Comparison of ENCODE assay signal across 8 mouse cellular contexts in genomic region chr12:8306432-8306831, GRCm38 (mm10). TPM values are rescaled to one million over a fixed set of nuclear protein-coding genes. Genes with fewer than 3 reads are reported as not detected.
DNase-seq lines count a peak whose midpoint lies in the region; ATAC-seq and TF ChIP-seq lines count a peak whose summit lies in the region.

No protein-coding gene starts in this region.

- no peak overlapping the region for H3K4me3 ChIP-seq in cerebellum, adult 2 months (replicated peaks; ENCODE audit: insufficient read depth, low read depth, low read length)
- H3K4me3 ChIP-seq in limb, embryonic 14.5 days (replicated peaks; ENCODE audit: low read length) = no peak overlapping the region
- no peak overlapping the region for H3K4me3 ChIP-seq in midbrain, embryonic 16.5 days (ENCODE audit: low read depth, low read length)
- H3K4me3 ChIP-seq in stomach, embryonic 14.5 days (ENCODE audit: low read depth, low read length) = no peak overlapping the region

- WGBS in cerebellum, adult 2 months = 3% methylated on average over 5 of the region's 5 CpGs
- 7% methylated on average over 5 of the region's 5 CpGs for WGBS in limb, embryonic 14.5 days
- 2% methylated on average over 5 of the region's 5 CpGs for WGBS in midbrain, embryonic 16.5 days
- 5% methylated on average over 5 of the region's 5 CpGs for WGBS in stomach, embryonic 14.5 days

- peak; percentile 62 for ATAC-seq in inflammation-experienced regulatory T-cells, adult 6 months
- no peak for ATAC-seq in limb, embryonic 14.5 days (ENCODE audit: low FRiP score, low read depth)
- peak; percentile 36 for ATAC-seq in midbrain, embryonic 16.5 days
- ATAC-seq in stomach, embryonic 14.5 days (ENCODE audit: insufficient number of reproducible peaks, insufficient read depth, low FRiP score, low read depth) = peak; percentile 43; the same call in 1 of the 2 replicates

- no peaks in the 10 kb centered on the region for H3K9me3 ChIP-seq in limb, embryonic 14.5 days (ENCODE audit: control insufficient read depth, low read length)
- H3K9me3 ChIP-seq in midbrain, embryonic 16.5 days (replicated peaks; ENCODE audit: control insufficient read depth, low read length, poor library complexity, severe bottlenecking) = no peaks in the 10 kb centered on the region
- H3K9me3 ChIP-seq in stomach, embryonic 14.5 days (ENCODE audit: control insufficient read depth, low read depth, low read length) = no peaks in the 10 kb centered on the region

- H3K4me1 ChIP-seq in cerebellum, adult 2 months (ENCODE audit: control insufficient read depth, insufficient read depth, low read length) = no peaks in the 10 kb centered on the region
- H3K4me1 ChIP-seq in limb, embryonic 14.5 days (ENCODE audit: control insufficient read depth, insufficient read depth, low read length) = peaks cover 5% of the 10 kb centered on the region
- peaks cover 9% of the 10 kb centered on the region for H3K4me1 ChIP-seq in midbrain, embryonic 16.5 days (ENCODE audit: control insufficient read depth, insufficient read depth, low read length)
- H3K4me1 ChIP-seq in stomach, embryonic 14.5 days (ENCODE audit: control insufficient read depth, insufficient read depth, low read length) = peaks cover 3% of the 10 kb centered on the region; the same call in 1 of the 2 replicates

- no peak overlapping the region for H3K27ac ChIP-seq in cerebellum, adult 2 months (ENCODE audit: insufficient read depth, low read length)
- H3K27ac ChIP-seq in limb, embryonic 14.5 days (replicated peaks; ENCODE audit: low read depth, low read length) = no peak overlapping the region
- no peak overlapping the region for H3K27ac ChIP-seq in midbrain, embryonic 16.5 days (ENCODE audit: low read length)
- H3K27ac ChIP-seq in stomach, embryonic 14.5 days (ENCODE audit: low read length) = no peak overlapping the region

- H3K36me3 ChIP-seq in limb, embryonic 14.5 days (ENCODE audit: control insufficient read depth, insufficient read depth, low read length) = no peaks in the 10 kb centered on the region
- H3K36me3 ChIP-seq in midbrain, embryonic 16.5 days (ENCODE audit: control insufficient read depth, insufficient read depth, low read length) = no peaks in the 10 kb centered on the region
- no peaks in the 10 kb centered on the region for H3K36me3 ChIP-seq in stomach, embryonic 14.5 days (ENCODE audit: control insufficient read depth, insufficient read depth, low read length)

- TF ChIP-seq POLR2A in cerebellum, adult 2 months (IDR thresholded peaks at IDR 0.05; ENCODE audit: borderline replicate concordance, insufficient read depth, low read length) = no peak
- TF ChIP-seq POLR2A in limb, embryonic 14.5 days (IDR thresholded peaks at IDR 0.05; ENCODE audit: borderline replicate concordance, extremely low read depth, insufficient read depth, insufficient read length) = no peak

- no peak overlapping the region for H3K9ac ChIP-seq in limb, embryonic 14.5 days (ENCODE audit: low read depth, low read length, severe bottlenecking)
- H3K9ac ChIP-seq in midbrain, embryonic 16.5 days (ENCODE audit: low read depth, low read length) = no peak overlapping the region
- H3K9ac ChIP-seq in stomach, embryonic 14.5 days (replicated peaks; ENCODE audit: low read depth, low read length) = no peak overlapping the region

- H3K4me2 ChIP-seq in limb, embryonic 14.5 days (replicated peaks; ENCODE audit: low read depth, low read length, severe bottlenecking) = no peak overlapping the region
- no peak overlapping the region for H3K4me2 ChIP-seq in midbrain, embryonic 16.5 days (ENCODE audit: low read length)
- H3K4me2 ChIP-seq in stomach, embryonic 14.5 days (replicated peaks; ENCODE audit: low read depth, low read length) = no peak overlapping the region

- peak; percentile 60 for DNase-seq in right cerebral cortex, adult 18-20 months
- no peak for DNase-seq in right cerebral cortex, postnatal 36 days (ENCODE audit: low spot score in 2 of 2)
- DNase-seq in cerebellum, adult 2 months = peak; percentile 56 to 68
- DNase-seq in forelimb bud, embryonic 11.5 days (ENCODE audit: low read depth, low spot score) = peak; percentile 71
- DNase-seq in limb, embryonic 14.5 days (ENCODE audit: low spot score) = peak; percentile 70

- peak; percentile 85; the same call in 1 of the 2 replicates for TF ChIP-seq CTCF in cerebellum, adult 2 months (IDR thresholded peaks at IDR 0.05; ENCODE audit: borderline replicate concordance, insufficient read depth, low read depth, low read length)

- peaks cover 6% of the 10 kb centered on the region; the same call in 1 of the 2 replicates for H3K27me3 ChIP-seq in cerebellum, adult 2 months (ENCODE audit: control insufficient read depth, insufficient read depth, low read length)
- peaks cover 35% of the 10 kb centered on the region for H3K27me3 ChIP-seq in limb, embryonic 14.5 days (ENCODE audit: control insufficient read depth, insufficient read depth, low read length)
- H3K27me3 ChIP-seq in midbrain, embryonic 16.5 days (ENCODE audit: control insufficient read depth, insufficient read depth, low read depth, low read length) = peaks cover 33% of the 10 kb centered on the region
- H3K27me3 ChIP-seq in stomach, embryonic 14.5 days (ENCODE audit: control insufficient read depth, insufficient read depth, low read length) = peaks cover 28% of the 10 kb centered on the region

RNA-seq across cellular contexts. Expression of gene Gdf7, which starts 4.7 kb away (rescaled TPM):
- 0.07 and 0.44 TPM in 2 replicates for polyA plus RNA-seq in cerebellum, adult 2 months (2012; rRNA removed)
- not detected for polyA plus RNA-seq in inflammation-experienced regulatory T-cells, adult 6 months (2017; shearing (Covaris generic))
- 0.62 and 0.81 TPM in 2 replicates for polyA plus RNA-seq in limb, embryonic 14.5 days (2012; rRNA removed)
- polyA plus RNA-seq in limb, embryonic 14.5 days (2014; fragmentation: Nextera tagmentation; extraction: Ambion mirVana) = 0.34 and 0.51 TPM in 2 replicates
- polyA plus RNA-seq in midbrain, embryonic 16.5 days (2015; fragmentation: Nextera tagmentation; extraction: Ambion mirVana) = 0.15 and 0.16 TPM in 2 replicates
- not detected in 2 replicates for polyA plus RNA-seq in stomach, embryonic 14.5 days (2014; fragmentation: Nextera tagmentation; extraction: Ambion mirVana)

RNA-seq across cellular contexts. Expression of gene Hs1bp3, which starts 6.8 kb away (rescaled TPM):
- 14.7 and 15.8 TPM in 2 replicates for polyA plus RNA-seq in cerebellum, adult 2 months (2012; rRNA removed)
- 1 to 10 TPM; 2.7 to 5.2 (median 5.1) TPM for polyA plus RNA-seq in inflammation-experienced regulatory T-cells, adult 6 months (2017; shearing (Covaris generic))
- 16.7 and 24.9 TPM in 2 replicates for polyA plus RNA-seq in limb, embryonic 14.5 days (2012; rRNA removed)
- polyA plus RNA-seq in limb, embryonic 14.5 days (2014; fragmentation: Nextera tagmentation; extraction: Ambion mirVana) = 12.6 and 13.6 TPM in 2 replicates
- polyA plus RNA-seq in midbrain, embryonic 16.5 days (2015; fragmentation: Nextera tagmentation; extraction: Ambion mirVana) = 8.4 and 8.9 TPM in 2 replicates
- 11.2 and 12.1 TPM in 2 replicates for polyA plus RNA-seq in stomach, embryonic 14.5 days (2014; fragmentation: Nextera tagmentation; extraction: Ambion mirVana)

Comparison
In these comparisons a context has a peak if more than half of its experiments do, and no peak if none do; other contexts are left out.
1. DNase-seq: peak in right cerebral cortex, adult 18-20 months (single experiment), cerebellum, adult 2 months (2 of 2), forelimb bud, embryonic 11.5 days (single experiment) and limb, embryonic 14.5 days (single experiment); none in right cerebral cortex, postnatal 36 days (0 of 2).